Comparison of ENCODE assay signal across 20 mouse cellular contexts in genomic region chr1:143907312-143907711, GRCm38 (mm10).
"Had no signal": no experiment of that assay in that cellular context is flagged by ENCODE, and none has a peak within 500 bp of the region (broad histone marks: within the 10 kb centered on the region; RNA-seq: fewer than 3 reads in every experiment).

No protein-coding gene starts in this region.

- H3K4me3 ChIP-seq: layer of hippocampus, adult 2 months; limb, embryonic 10.5 days; limb, embryonic 13.5 days; liver, embryonic 12.5 days; liver, embryonic 15.5 days; lung, embryonic 15.5 days; megakaryocyte, embryonic 14.5 days; midbrain, embryonic 10.5 days; midbrain, embryonic 13.5 days; myocyte had no signal

- H3K27ac ChIP-seq: layer of hippocampus, adult 2 months; limb, embryonic 10.5 days; limb, embryonic 13.5 days; liver, embryonic 12.5 days; liver, embryonic 15.5 days; lung, embryonic 15.5 days; midbrain, embryonic 10.5 days; midbrain, embryonic 13.5 days had no signal

- H3K27me3 ChIP-seq: limb, embryonic 13.5 days; liver, embryonic 12.5 days; liver, embryonic 15.5 days; lung, embryonic 15.5 days; megakaryocyte, embryonic 14.5 days; midbrain, embryonic 13.5 days had no signal

- H3K36me3 ChIP-seq: limb, embryonic 10.5 days; limb, embryonic 13.5 days; liver, embryonic 12.5 days; liver, embryonic 15.5 days; lung, embryonic 15.5 days; midbrain, embryonic 10.5 days; midbrain, embryonic 13.5 days had no signal

- H3K4me2 ChIP-seq: limb, embryonic 13.5 days; liver, embryonic 12.5 days; liver, embryonic 15.5 days; lung, embryonic 15.5 days; midbrain, embryonic 13.5 days had no signal

- H3K4me1 ChIP-seq: limb, embryonic 10.5 days; limb, embryonic 13.5 days; liver, embryonic 12.5 days had no signal

- DNase-seq: kidney, adult 9 months; kidney, postnatal 14 days; layer of hippocampus, adult 9-11 months; liver; lung, adult 18-20 months; lung, postnatal 10 days; lung, postnatal 36 days; thymus, adult 18-20 months; thymus, postnatal 25 days had no signal

- H3K9me3 ChIP-seq: limb, embryonic 10.5 days; limb, embryonic 13.5 days; liver, embryonic 12.5 days; liver, embryonic 15.5 days; lung, embryonic 15.5 days; megakaryocyte, embryonic 14.5 days; midbrain, embryonic 10.5 days; midbrain, embryonic 13.5 days had no signal

- H3K9ac ChIP-seq: limb, embryonic 13.5 days; liver, embryonic 12.5 days; liver, embryonic 15.5 days; lung, embryonic 15.5 days; midbrain, embryonic 13.5 days had no signal

- ATAC-seq: liver, embryonic 12.5 days; midbrain, embryonic 13.5 days; midbrain, embryonic 16.5 days had no signal
